Mouse (Mus musculus) olfactory bulb, adult 2 months (tissue): ENCODE data around the gene Lipc.

ENCODE experiments used
- CTCF ChIP-seq: fragments of 200-500 bp; IDR thresholded peaks from 2 replicates; pipeline ENCODE4 v1.5.1; 2012; ENCODE audit warnings: low read depth, mild to moderate bottlenecking, low read length, moderate library complexity; ENCODE audit not compliant: insufficient read depth
- POLR2A ChIP-seq: fragments of 200-500 bp; IDR thresholded peaks from 2 replicates; pipeline ENCODE4 v1.6.1; 2012; ENCODE audit warnings: mild to moderate bottlenecking, low read depth, low read length, moderate library complexity; ENCODE audit not compliant: insufficient read depth

- no peak for TF ChIP-seq POLR2A
- no peak for TF ChIP-seq CTCF
Measured at GRCm38 (mm10) chr9:70842300-70842941, 109.6 kb downstream of the Lipc start.
